Mouse (Mus musculus): Measurements from ENCODE around the gene Slc4a1ap. TPM values are rescaled to one million over a fixed set of nuclear protein-coding genes. Genes with fewer than 3 reads are reported as not detected.

Gene Slc4a1ap
- total and polyA plus RNA-seq, 2 experiments from 2014 or later, result 25.6 to 29.3 TPM

DNA sequence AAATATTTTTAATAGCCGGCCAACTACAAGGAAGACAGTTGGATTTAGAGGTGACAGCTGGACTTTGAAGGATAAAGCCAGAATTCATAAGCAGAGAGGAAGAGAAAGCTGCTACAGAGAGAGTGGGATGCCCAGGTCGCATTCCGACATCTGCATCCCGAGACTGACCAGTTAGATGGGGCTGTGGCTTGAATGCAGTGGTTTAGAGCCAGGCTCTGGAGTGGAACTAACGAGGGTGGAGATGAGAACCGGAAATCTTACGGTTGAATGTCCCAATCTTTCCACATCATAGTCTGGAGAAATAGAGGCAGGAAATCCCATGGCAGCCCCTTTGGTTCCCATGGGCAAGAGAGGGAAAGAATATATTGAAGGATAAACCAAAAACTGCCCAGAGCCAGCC, 39.2 kb downstream of the Slc4a1ap start:
- Histone ChIP-seq H3K4me3 (ENCODE audit: low read depth, low read length) (no peak overlapping the region), H3K36me3 (ENCODE audit: insufficient read depth) (0 out of 2 replicates have a peak, but pooled peaks cover 3% of the 10 kb centered on the region), H3K4me1 (ENCODE audit: insufficient read depth) (peaks cover 4% of the 10 kb centered on the region; the same call in 1 of the 2 replicates), H3K4me2 (ENCODE audit: low read depth) (no peak overlapping the region), H3K27ac (ENCODE audit: low read depth, low read length) (no peak overlapping the region), H3K9ac (no peak overlapping the region), H3K9me3 (ENCODE audit: low read length) (no peaks in the 10 kb centered on the region), H3K27me3 (ENCODE audit: insufficient read depth, low read length) (no peaks in the 10 kb centered on the region)
- WGBS, result 69% methylated on average over 7 of the region's 7 CpGs
- no peak for DNase-seq
- no peak for ATAC-seq
- TF ChIP-seq CTCF (IDR thresholded peaks at IDR 0.05; ENCODE audit: low read depth), result no peak

- DNase-seq, result no peak
- WGBS, result 60% methylated on average over 3 of the region's 3 CpGs
- no peaks in the 10 kb centered on the region for H3K27me3 ChIP-seq (ENCODE audit: insufficient read depth, low read length)
- no peaks in the 10 kb centered on the region for H3K9me3 ChIP-seq (ENCODE audit: low read length)
- H3K27ac ChIP-seq (ENCODE audit: low read depth, low read length), result no peak overlapping the region
- 0 out of 2 replicates have a peak, but pooled peaks cover 3% of the 10 kb centered on the region for H3K36me3 ChIP-seq (ENCODE audit: insufficient read depth)
- H3K4me3 ChIP-seq (ENCODE audit: low read depth, low read length), result no peak overlapping the region
- TF ChIP-seq CTCF (IDR thresholded peaks at IDR 0.05; ENCODE audit: low read depth), result no peak
- ATAC-seq, result no peak
- H3K9ac ChIP-seq, result no peak overlapping the region
- H3K4me2 ChIP-seq (ENCODE audit: low read depth), result no peak overlapping the region
- peaks cover 4% of the 10 kb centered on the region; the same call in 1 of the 2 replicates for H3K4me1 ChIP-seq (ENCODE audit: insufficient read depth)
Measured at GRCm38 (mm10) chr5:31566457-31566856, 39.7 kb downstream of the Slc4a1ap start.

DNA sequence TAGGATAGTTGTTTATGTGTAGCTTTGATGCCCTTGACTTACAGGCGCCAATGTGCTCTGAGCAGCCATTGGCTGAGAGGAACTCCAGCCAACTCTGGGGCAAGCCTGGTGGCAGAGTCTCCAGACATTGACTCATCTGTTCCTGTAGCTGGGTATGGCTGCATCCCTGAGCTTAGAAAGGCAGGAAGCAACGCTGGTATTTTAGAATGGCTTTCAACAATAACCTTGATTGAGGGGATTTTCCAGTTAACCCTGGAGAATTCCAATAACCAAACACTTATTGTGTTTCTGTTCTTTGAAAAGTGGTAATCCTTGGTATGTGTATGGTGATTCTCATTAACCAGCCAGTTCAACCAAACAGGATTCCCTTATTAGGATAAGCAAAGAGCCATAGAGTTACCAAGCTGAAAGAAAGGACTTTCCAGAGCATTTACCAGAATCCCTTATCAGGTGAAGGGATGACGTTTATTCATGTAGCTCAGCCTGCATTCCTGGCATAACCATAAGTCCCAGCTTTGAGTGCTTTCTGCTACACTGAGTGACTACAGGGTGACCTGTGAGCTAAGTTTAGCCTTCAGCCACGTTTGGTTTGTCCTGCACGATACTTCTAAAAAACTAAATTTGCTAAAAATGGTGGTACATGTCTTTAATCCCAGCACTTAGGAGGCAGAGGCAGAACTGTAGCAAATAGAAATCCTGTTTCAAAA, 41.3 kb downstream of the Slc4a1ap start:
- Histone ChIP-seq H3K27me3 (ENCODE audit: insufficient read depth, low read length) (no peaks in the 10 kb centered on the region), H3K4me2 (ENCODE audit: low read depth) (no peak overlapping the region), H3K27ac (ENCODE audit: low read depth, low read length) (no peak overlapping the region), H3K4me1 (ENCODE audit: insufficient read depth) (peaks cover 4% of the 10 kb centered on the region; the same call in 1 of the 2 replicates), H3K36me3 (ENCODE audit: insufficient read depth) (no peaks in the 10 kb centered on the region), H3K4me3 (ENCODE audit: low read depth, low read length) (no peak overlapping the region), H3K9ac (no peak overlapping the region), H3K9me3 (ENCODE audit: low read length) (no peaks in the 10 kb centered on the region)
- WGBS, result 70% methylated on average over 5 of the region's 5 CpGs
- DNase-seq (no peak), ATAC-seq (no peak)
- TF ChIP-seq CTCF (IDR thresholded peaks at IDR 0.05; ENCODE audit: low read depth), result no peak

- H3K4me3 ChIP-seq (ENCODE audit: low read depth, low read length), result 0 out of 2 replicates have a peak overlapping the region, but pooled peaks have one; percentile 9
- peak overlapping the region; percentile 35 for H3K4me2 ChIP-seq (ENCODE audit: low read depth)
- H3K9ac ChIP-seq, result peak overlapping the region; percentile 31; the same call in 1 of the 2 replicates
- H3K36me3 ChIP-seq (ENCODE audit: insufficient read depth), result no peaks in the 10 kb centered on the region
- ATAC-seq (peak; percentile 23), DNase-seq (peak; percentile 6)
- no peaks in the 10 kb centered on the region for H3K9me3 ChIP-seq (ENCODE audit: low read length)
- peaks cover 4% of the 10 kb centered on the region; the same call in 1 of the 2 replicates for H3K4me1 ChIP-seq (ENCODE audit: insufficient read depth)
- no peak overlapping the region for H3K27ac ChIP-seq (ENCODE audit: low read depth, low read length)
- no peaks in the 10 kb centered on the region for H3K27me3 ChIP-seq (ENCODE audit: insufficient read depth, low read length)
- WGBS, result 12% methylated on average over 20 of the region's 20 CpGs
- TF ChIP-seq CTCF (IDR thresholded peaks at IDR 0.05; ENCODE audit: low read depth), result no peak
Measured at GRCm38 (mm10) chr5:31571023-31571608, 44.3 kb downstream of the Slc4a1ap start.

DNA sequence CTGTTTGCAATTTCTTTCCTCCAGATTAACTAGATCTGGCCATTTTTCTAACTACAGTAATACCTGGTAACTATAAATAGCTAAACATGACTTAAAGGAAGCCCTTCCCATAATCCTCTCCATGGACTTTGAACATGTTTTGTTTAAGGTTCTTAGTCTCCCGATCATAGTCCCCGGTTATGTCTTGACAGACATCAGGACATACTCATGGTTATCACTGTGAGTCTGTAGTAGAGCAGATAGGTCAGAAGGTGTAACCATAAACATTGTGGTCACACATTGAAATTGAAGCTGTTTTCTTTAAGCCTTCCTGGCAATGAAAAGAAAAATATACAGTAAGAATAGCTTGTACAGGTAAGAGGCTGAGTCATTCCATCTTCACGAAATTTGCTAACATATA, 46.9 kb downstream of the Slc4a1ap start:
- DNase-seq, result no peak
- Histone ChIP-seq H3K4me1 (ENCODE audit: insufficient read depth) (peaks cover 4% of the 10 kb centered on the region; the same call in 1 of the 2 replicates), H3K4me3 (ENCODE audit: low read depth, low read length) (no peak overlapping the region), H3K9ac (no peak overlapping the region), H3K27me3 (ENCODE audit: insufficient read depth, low read length) (no peaks in the 10 kb centered on the region), H3K36me3 (ENCODE audit: insufficient read depth) (no peaks in the 10 kb centered on the region), H3K27ac (ENCODE audit: low read depth, low read length) (no peak overlapping the region), H3K4me2 (ENCODE audit: low read depth) (no peak overlapping the region), H3K9me3 (ENCODE audit: low read length) (no peaks in the 10 kb centered on the region)
- WGBS, result 95% methylated on average over 3 of the region's 3 CpGs
- no peak for ATAC-seq
- no peak for TF ChIP-seq CTCF (IDR thresholded peaks at IDR 0.05; ENCODE audit: low read depth)

DNA sequence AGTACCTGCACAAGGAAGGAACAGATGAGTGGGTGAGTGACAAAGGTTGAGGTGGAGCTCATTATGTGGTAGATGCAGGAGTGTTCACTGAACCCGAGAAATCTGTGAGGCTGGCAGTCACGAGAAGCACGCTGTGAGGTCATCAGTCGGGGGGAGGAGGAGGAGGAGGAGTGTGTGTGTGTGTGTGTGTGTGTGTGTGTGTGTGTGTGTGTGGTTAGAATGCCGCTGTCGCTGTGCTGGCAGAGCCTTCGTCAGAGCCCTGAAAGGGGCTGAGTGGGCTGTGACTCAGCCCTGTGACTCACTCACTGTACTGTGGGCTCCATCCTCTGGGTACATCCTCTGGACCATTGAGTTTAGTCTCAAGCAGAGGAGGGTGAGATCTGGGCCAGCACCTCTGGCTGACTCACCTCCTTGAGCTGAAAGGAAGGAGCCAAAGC, 49.8 kb downstream of the Slc4a1ap start:
- WGBS, result 73% methylated on average over 4 of the region's 7 CpGs

DNA sequence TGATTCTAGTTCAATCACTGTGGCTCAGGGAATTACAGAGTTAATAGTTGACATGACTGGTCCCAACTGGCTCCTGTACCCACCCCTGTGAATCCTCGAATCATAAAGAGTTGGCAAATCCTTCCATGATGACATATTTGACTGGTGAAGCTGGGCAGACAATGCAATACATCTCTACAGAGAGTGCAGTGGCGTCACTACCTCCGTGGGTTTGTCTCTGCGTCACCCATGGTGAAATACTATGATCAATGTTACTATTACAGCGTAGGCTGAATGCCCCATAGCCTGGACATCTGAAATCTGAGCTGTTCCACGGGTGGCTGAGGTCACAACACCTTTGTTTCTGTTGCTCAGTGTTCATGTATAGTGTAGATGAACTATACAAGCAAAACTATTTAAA, 54.5 kb downstream of the Slc4a1ap start:
- no peak overlapping the region for H3K4me2 ChIP-seq (ENCODE audit: low read depth)
- ATAC-seq (no peak), DNase-seq (no peak)
- no peaks in the 10 kb centered on the region for H3K4me1 ChIP-seq (ENCODE audit: insufficient read depth)
- no peaks in the 10 kb centered on the region for H3K27me3 ChIP-seq (ENCODE audit: insufficient read depth, low read length)
- H3K9ac ChIP-seq, result no peak overlapping the region
- no peak for TF ChIP-seq CTCF (IDR thresholded peaks at IDR 0.05; ENCODE audit: low read depth)
- no peak overlapping the region for H3K4me3 ChIP-seq (ENCODE audit: low read depth, low read length)
- WGBS, result 75% methylated on average over 6 of the region's 6 CpGs
- no peak overlapping the region for H3K27ac ChIP-seq (ENCODE audit: low read depth, low read length)
- no peaks in the 10 kb centered on the region for H3K36me3 ChIP-seq (ENCODE audit: insufficient read depth)
- no peaks in the 10 kb centered on the region for H3K9me3 ChIP-seq (ENCODE audit: low read length)

More for the DNA sequence above, 49.8 kb downstream of the Slc4a1ap start:
- Histone ChIP-seq H3K27ac (ENCODE audit: low read depth, low read length) (no peak overlapping the region), H3K9me3 (ENCODE audit: low read length) (no peaks in the 10 kb centered on the region), H3K9ac (no peak overlapping the region), H3K4me3 (ENCODE audit: low read depth, low read length) (no peak overlapping the region), H3K4me1 (ENCODE audit: insufficient read depth) (no peaks in the 10 kb centered on the region), H3K27me3 (ENCODE audit: insufficient read depth, low read length) (no peaks in the 10 kb centered on the region), H3K36me3 (ENCODE audit: insufficient read depth) (no peaks in the 10 kb centered on the region), H3K4me2 (ENCODE audit: low read depth) (no peak overlapping the region)
- TF ChIP-seq CTCF (IDR thresholded peaks at IDR 0.05; ENCODE audit: low read depth), result no peak
- ATAC-seq, result no peak
- DNase-seq, result no peak
